Mouse (Mus musculus) gastrocnemius, adult 18-20 months (tissue): ENCODE results near the gene Sytl3. TPM values are rescaled to one million over a fixed set of nuclear protein-coding genes. Genes with fewer than 3 reads are reported as not detected.

ENCODE experiments used
- DNase-seq: peaks from one replicate; pipeline ENCODE4 v3.0.0; 2021; ENCODE audit warnings: low spot score
- total RNA-seq, 2 experiments: library from RNA; stranded (reverse); gene quantifications; 2 replicates each; pipeline ENCODE4 v1.2.3; 2021

The Sytl3 gene
- total RNA-seq, 2 experiments from 2014 or later = 0.14 to 0.47 TPM

GRCm38 (mm10) chr17:6736306-6737272 lies 77.7 kb downstream of the Sytl3 start:
- no peak for DNase-seq

GRCm38 (mm10) chr17:6737273-6737997 lies 78.5 kb downstream of the Sytl3 start:
- no peak for DNase-seq

GRCm38 (mm10) chr17:6738836-6739235 lies 79.9 kb downstream of the Sytl3 start:
- DNase-seq = no peak

GRCm38 (mm10) chr17:6739266-6739665 lies 80.4 kb downstream of the Sytl3 start:
- DNase-seq = no peak

GRCm38 (mm10) chr17:6739756-6740155 lies 80.9 kb downstream of the Sytl3 start:
- no peak for DNase-seq

- DNase-seq = no peak
Observed at GRCm38 (mm10) chr17:6740331-6741170, 81.7 kb downstream of the Sytl3 start.

GRCm38 (mm10) chr17:6741271-6741670 lies 82.4 kb downstream of the Sytl3 start:
- no peak for DNase-seq

GRCm38 (mm10) chr17:6742083-6743038 lies 83.5 kb downstream of the Sytl3 start:
- DNase-seq = peak; percentile 48

- no peak for DNase-seq
Observed at GRCm38 (mm10) chr17:6743039-6743575, 84.2 kb downstream of the Sytl3 start.

- no peak for DNase-seq
Observed at GRCm38 (mm10) chr17:6743787-6744239, 84.9 kb downstream of the Sytl3 start.

- DNase-seq = no peak
Observed at GRCm38 (mm10) chr17:6744366-6744765, 85.5 kb downstream of the Sytl3 start.

GRCm38 (mm10) chr17:6744871-6745270 lies 86.0 kb downstream of the Sytl3 start:
- no peak for DNase-seq

- no peak for DNase-seq
Observed at GRCm38 (mm10) chr17:6745503-6745902, 86.6 kb downstream of the Sytl3 start.

GRCm38 (mm10) chr17:6745975-6746374 lies 87.1 kb downstream of the Sytl3 start:
- no peak for DNase-seq

- no peak for DNase-seq
Observed at GRCm38 (mm10) chr17:6746452-6747231, 87.7 kb downstream of the Sytl3 start.

GRCm38 (mm10) chr17:6747478-6747877 lies 88.6 kb downstream of the Sytl3 start:
- DNase-seq = no peak

- no peak for DNase-seq
Observed at GRCm38 (mm10) chr17:6748779-6749464, 90.0 kb downstream of the Sytl3 start.

GRCm38 (mm10) chr17:6751221-6751859 lies 92.4 kb downstream of the Sytl3 start:
- no peak for DNase-seq
